Mouse (Mus musculus): ENCODE measurements around the gene Sugp2. TPM values are rescaled to one million over a fixed set of nuclear protein-coding genes. Genes with fewer than 3 reads are reported as not detected.
"Not testable (repeated sequence)": the region's sequence is repeated elsewhere in the genome, so short reads cannot be mapped to it uniquely, and the experiment has no call there.

Sugp2 gene
- total RNA-seq (2021): 100 to 1,000 TPM; 112 to 123 TPM
- long read RNA-seq, full-length matches to known transcripts: 71 of 123 reads
- long read RNA-seq, partial matches to known transcripts: 18 of 123 reads
- long read RNA-seq, other reads (novel, unspliced or antisense): 34 of 123 reads

DNA sequence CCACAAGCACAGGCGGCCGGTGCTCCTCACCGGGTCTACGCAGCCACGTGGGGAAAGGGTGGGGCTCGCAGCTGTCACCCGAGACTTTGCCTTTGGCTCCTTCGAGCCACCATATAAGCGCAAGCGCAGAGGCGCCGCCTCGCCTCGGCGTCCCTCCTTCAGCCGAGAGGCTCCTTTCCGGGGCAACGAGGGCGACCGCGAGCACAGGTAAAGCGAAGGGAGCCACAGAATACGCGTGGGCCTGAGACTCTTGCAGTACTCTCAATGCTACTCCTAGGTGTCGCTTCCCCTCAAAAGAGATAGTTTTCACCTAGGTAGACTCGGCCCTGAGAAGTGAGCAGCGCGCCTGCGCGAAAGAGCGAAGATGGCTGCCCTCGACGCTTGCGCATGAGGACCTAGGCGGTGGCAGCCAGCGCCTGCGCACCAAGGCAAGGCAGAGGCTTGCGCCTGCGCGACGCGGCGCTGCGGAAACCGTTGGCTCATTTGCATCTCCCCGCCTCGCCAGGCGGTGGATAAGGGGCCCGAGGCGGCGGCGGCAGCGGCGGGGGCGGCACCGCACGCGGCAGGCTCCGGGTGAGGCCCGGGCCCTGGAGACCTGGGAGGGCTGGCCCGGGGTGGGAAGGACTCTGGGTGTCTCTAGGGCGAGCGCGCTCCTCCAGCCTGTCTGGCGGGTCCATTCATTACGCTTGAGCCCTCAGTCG lies at the start of gene Sugp2, which contains the start of gene Armc6:
Gene Sugp2, plus strand, starts transcription at position 147 of the 701 bp plus-strand sequence.
Gene Armc6, minus strand, starts transcription at position 387 of the 701 bp plus-strand sequence.
- DNase-seq (ENCODE audit: low spot score in 2 of 2): peak; percentile 94 to 97

DNA sequence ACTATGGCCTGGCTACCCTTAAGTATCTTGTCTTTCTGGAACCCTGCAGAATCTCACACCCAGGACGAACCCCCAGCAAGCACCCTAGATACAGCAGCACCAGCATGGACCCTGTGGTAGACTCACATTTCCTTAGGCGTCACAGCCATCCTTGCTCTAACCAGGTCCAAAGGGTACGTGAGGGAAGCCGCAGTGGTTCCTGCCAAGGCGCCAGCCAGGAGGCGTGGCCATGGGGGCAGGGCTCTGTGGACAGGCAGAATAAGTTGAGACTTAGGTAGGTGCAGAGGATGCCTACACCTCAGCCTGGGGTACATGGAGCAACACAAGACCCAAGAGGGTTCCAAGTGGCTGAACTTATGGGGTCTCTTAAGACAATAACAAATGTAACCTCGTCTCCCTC lies 45.3 kb upstream of the Sugp2 start:
- no peak for DNase-seq (ENCODE audit: low spot score in 2 of 2)

DNA sequence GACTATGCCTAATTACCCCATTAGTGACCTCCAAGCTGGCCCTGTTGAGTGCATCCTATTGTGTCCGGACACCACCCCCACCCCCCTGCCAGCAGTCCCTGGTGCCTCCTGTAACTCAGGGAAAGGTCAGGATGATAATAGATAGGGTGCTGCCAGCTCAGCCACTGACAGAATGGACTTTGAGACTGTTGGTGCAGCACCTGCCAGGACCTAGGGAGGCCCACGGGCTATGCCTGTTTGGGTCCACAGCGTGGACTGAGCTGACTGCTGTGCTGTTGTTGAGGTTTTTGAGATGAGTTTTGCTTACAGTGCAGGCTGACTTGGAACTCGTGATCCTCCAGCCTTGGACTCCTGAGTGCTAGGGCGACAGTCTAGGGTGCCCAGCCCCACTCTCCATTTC lies 40.8 kb upstream of the Sugp2 start:
- no peak for DNase-seq (ENCODE audit: low spot score in 2 of 2)

DNA sequence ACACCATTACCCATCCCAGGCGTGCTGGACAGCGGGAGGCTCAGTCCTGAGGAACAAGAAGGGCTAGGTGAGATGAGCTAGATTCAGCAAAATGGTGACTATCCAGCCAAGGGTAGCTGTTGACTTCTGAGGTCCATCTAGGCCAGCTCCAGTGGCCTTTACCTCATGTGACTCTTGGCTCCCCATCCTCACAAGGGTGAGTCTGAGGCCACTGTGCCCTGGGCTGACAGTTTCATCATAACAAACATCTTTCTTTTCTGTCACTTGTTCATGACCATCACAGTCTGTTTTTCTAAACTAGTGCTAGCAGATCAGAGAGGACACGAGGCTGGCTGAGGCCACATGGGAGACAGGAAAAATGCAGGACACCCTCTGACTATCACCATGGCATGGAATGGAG lies 39.8 kb upstream of the Sugp2 start:
- DNase-seq (ENCODE audit: low spot score in 2 of 2): no peak

DNA sequence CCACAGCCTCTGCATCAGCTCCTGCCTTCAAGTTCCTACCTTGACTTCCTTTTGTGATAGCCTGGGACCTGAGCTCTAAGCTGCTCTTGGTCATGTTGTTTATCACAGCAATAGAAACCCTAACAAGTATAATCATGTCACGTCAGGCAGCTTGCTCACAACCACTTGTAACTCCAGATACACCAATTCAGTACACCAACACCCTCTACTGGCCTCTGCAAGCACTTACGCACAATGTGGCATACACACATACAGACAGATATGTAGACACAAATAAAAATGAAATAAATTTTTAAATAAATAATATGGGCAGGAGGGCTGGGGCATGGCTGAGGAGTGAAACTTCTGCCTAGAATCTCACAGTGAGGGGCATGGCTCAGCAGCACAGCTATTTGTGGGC lies 38.3 kb upstream of the Sugp2 start:
- DNase-seq (ENCODE audit: low spot score in 2 of 2): no peak

DNA sequence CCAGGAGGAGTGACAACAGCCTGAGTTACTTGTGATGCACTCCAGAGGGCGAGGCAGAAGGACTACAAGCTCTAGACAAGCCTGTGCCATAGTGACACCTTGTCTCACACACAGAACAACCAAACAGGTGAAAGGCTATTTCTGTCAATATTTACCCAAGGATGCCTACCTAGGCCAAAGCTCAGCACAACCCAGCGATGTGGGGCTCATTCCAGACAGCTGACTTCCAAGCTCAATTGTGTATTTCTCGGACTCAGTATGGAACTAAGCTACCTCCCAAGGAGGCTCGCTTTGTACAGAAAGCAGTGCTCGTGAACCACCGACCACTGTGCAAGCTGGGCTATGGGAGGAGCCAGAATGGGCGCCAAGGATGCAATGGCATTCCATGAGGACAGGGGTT lies 36.4 kb upstream of the Sugp2 start:
- no peak for DNase-seq (ENCODE audit: low spot score in 2 of 2)

DNA sequence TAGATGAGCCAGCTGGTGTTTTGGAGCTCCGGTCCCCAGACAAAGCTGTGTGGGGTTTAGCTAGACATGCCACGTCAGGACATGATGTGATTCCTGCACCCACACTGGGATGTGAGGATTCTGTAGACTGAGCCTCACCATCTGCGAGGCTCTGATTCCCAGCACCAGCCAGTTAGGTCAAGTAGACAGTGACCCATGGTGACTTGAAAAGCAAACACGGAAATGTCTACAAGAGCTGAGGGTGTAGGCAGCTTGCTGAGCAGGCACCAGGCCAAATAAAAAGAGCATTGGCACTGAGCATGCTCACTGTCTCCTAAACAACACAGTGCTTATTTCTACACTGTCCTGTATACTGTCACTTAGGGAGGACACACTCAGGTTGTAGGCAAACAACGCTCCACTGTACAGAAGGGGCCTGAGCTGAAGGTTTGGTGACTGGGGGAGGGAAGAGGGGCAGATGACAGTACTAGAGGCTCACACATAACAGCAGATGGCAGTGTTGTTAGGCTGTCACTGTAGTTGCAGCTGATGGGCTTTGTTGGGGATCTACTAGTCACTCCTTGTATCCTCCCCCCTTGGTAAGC lies 33.8 kb upstream of the Sugp2 start:
- peak; percentile 58 to 82 for DNase-seq (ENCODE audit: low spot score in 2 of 2)

DNA sequence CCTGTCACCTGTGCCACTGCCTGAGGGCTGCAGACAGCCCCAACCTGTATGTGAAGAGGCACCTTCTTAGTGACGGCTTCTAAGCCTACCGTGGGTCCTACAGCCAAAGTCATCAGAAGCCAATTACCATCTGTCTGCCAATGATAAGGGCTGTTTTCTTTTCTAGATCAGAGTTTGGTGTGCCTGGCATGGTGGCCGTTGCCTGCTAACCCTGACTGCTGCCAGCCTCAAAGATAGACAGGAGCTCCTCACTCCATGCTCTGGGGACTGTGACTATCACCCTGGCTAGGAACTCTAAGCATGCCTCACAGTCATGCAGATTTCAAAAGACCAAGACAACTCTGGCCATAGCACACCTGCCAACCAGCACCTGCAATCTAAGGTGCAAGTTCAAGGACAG lies 32.6 kb upstream of the Sugp2 start:
- DNase-seq (ENCODE audit: low spot score in 2 of 2): no peak

DNA sequence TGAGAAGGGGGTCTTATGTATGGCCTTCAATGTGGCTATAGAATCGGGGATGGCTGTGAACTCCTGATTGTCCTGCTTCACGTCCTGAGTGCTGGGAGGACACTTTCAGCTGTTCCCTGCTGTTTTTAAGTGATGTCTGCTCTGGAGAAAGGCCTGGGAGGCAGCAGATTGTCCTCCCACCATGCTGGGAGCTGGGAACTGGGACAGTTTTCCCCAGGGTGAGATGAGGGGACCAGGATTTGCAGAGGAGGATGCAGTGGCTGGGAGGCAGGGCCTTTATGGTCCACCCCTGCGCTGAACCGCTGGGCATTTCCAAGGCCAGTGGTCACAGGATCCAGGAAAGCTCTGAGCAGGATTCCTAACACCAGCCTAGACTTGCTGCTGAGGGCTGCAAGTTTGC lies 31.0 kb upstream of the Sugp2 start:
- DNase-seq (ENCODE audit: low spot score in 2 of 2): no peak

DNA sequence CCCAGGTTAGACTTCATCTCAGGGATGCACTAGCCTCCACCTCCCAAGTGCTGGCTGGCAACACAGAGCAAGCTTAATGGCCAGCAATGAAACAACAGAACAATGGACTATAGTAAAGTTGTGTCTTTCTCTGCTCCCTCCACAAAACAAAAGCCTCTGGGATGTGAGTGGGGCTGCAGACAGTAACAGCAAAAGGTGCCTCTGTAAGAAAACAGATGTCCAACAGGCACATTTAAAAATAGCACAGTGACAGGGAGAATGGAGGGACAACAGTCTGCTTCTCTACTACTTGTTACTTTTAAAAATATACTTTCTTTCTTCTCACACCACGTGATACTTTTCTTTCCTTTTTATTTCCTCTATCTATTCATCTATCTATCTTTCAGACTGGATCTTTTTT lies 29.3 kb upstream of the Sugp2 start:
- no peak for DNase-seq (ENCODE audit: low spot score in 2 of 2)

DNA sequence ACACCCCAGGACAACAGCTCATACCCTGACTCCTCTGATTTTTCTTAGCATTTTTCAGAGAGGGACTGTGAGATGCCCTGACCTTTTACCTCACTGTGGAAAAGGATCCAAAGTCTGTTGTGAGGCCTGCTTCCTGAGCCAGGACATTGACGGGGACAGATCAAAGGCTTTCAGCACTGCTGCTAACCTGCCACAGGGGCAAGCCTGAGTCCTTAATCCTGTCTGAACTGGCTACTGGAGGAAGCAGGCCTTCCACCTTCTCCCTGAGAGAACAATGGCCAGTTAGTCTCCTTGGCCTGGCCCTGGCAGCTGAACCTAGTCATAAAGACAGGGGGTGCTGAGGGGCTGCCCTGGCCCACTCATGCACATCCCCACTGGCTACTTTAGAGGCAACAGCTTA lies 25.9 kb upstream of the Sugp2 start:
- no peak for DNase-seq (ENCODE audit: low spot score in 2 of 2)

DNA sequence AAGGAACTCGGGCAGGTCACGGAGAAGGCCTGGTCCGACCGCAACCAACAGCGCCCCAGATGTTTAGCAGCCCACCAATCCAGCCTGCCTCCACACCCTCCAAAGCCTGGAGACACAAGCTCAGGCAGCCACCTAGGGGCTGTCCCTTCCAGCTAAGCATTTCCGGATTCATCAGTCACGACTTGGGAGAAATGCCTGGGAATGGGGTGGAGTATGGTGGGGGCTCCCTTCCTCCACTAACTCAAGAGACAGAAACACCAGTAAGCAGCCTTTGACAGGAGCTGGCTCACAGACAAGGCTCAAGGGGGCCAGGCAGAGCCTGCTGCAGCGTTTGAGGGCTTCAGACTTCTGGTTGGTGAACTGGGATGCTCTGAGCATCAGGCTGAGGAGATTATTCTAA lies 23.5 kb upstream of the Sugp2 start:
- DNase-seq (ENCODE audit: low spot score in 2 of 2): peak; percentile 34 to 35

DNA sequence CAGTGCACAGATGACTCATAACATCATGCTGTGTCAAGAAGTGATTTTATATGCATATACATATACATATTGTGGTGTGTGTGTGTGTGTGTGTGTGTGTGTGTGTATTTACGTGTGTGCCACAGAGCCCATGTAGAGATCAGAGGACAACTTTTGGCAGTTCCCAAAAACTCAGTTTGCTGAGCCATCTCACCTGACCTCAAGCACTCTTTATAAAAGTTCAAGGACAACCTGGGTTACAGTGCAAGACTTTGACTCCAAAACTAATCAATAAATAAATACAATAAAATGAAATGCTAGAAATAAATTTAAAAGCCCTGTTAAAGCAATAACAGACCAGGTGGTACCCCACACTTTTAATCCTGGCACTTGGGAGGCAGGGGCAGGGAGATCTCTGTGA lies 22.8 kb upstream of the Sugp2 start:
- no peak for DNase-seq (ENCODE audit: low spot score in 2 of 2)

DNA sequence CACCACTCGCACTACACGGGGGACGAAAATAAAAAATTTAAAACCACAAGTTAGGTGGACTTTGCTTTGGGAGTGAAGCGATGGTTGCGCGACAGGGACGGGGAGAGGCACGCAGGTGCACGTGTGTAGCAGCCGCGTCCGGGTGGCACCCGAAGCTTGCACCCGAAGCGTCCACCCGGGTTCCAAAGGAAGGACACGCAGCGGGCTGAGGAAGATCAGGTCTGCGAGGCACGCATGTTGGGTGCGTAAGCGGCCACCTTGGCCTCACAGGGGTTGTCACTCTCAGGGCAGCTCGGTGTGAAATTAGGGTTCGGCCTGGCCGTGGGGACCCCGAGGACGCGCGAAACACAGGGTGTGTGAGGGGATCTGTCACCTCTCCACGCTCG lies 22.3 kb upstream of the Sugp2 start:
- no peak for DNase-seq (ENCODE audit: low spot score in 2 of 2)

DNA sequence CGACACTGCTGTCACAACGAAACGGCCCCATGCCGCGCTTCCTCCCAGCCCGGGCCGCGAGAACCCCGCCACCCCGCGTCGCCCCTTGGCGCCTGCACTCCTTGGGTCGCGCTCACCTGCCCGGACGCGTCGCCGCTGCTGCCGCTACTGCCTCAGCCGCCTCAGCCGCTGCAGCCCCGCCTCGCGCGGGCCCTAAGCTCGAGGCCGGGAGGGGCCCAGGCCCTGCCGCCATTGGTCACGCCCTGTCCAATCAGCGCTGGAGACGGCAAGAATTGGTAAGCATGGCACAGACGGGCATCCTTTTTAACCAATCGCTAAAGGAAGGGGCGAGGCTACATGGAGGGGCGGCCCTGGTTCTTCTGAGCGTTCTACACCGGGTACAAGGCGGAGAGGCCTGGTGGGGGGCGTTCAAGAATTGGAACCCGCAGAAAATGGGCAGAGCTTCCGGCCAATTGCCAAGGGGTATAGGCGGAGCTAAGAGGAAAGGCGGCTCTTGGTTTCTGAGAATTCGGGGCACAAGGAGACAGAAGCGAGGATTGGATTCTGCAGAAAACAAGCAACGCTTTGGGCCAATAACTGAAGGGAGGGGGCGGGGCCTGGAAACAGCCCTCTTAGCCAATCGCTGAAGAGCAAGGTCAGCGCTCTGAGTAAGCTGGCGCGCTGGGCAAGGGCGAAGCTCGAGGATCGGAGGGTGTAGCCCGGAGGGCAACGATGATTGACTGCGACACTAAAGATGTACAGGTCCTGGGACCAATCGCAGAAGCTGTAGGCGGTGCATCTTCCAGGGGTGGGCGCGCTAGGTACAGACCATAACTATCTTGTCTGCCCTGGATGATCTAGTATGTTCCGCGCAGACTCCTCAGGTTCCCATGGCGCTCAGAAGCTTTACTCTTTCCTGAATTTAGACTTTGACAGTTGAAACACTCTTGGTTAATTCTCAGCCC lies 21.6 kb upstream of the Sugp2 start, which contains the start of gene Slc25a42:
Gene Slc25a42, minus strand, starts transcription at position 194 of the 944 bp plus-strand sequence.
- peak; percentile 99 for DNase-seq (ENCODE audit: low spot score in 2 of 2)

DNA sequence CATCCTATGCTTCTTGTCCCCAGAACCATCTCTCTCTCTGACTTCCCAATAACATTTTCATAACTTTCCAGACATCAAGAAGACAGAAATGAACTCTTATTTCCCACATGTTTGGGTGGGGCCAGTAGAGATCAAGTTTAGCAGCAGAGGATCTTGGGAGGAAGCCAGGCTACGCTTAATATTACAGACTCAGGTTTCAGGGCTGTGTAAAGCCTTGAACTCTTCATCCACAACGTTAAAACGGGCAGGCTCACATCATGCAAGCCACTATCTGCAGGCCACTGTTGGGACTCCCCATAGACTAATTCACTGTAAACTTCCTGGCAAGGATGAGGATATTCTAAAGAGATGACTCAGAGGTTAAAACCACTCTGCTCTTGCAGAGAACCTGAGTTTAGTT lies 19.6 kb upstream of the Sugp2 start:
- no peak for DNase-seq (ENCODE audit: low spot score in 2 of 2)

DNA sequence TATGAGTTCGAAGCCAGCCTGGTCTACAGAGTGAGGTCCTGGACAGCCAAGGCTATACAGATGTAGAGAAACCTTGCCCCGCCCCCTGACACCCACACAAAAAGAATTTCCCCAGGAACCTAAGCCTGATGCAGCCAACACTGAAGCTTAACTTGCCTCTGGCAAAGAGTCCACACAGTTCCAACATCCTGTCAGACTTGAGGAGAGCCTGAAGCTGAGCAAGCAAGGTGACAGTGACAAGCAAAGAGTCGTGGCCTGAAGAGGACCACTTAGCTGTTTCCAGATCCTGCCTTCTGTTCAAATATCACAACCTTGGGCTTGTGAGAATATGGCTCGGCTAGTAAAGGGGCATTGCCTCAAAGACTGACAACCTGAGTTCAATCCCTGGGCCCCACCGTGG lies 18.9 kb upstream of the Sugp2 start:
- no peak for DNase-seq (ENCODE audit: low spot score in 2 of 2)

DNA sequence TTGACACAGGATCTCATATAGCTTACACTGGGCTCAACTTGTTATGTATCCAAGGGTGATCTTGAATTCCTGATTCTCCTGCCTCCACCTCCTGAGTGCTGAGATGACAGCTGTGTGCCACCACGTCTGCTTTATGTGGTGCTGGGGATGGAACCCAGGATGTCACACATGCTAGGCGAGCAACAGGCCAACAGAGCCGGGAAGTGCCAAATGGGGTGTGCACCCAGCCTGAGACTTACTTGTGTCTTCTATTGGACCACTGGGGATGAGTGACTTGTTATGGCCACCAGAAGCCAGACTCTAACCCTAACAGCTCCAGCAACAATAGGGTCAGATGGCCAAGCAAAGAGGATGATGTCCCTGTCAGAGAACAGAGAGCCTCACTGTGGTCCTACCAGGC lies 17.9 kb upstream of the Sugp2 start:
- not testable (repeated sequence) for DNase-seq (ENCODE audit: low spot score in 2 of 2)

DNA sequence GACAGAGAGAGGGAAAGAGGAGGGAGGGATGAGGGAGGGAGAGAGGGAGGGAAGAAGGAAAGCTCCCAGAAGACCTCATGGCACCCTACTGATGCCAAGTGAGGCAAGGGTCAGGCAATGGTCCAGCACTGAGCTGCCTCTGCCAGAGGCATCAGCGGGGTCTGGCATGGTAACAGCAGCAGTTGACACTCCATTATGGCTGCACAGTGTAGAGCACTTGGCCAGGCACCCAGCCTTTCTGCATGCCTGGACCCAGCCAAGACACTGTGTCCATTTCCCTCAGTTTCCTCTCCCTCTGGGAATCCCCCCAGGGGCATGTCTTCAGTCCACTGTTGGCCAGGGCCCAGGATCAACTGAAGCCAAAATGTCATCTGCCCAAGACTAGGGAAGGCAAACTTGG lies 17.5 kb upstream of the Sugp2 start:
- DNase-seq (ENCODE audit: low spot score in 2 of 2): peak; percentile 72 to 83

DNA sequence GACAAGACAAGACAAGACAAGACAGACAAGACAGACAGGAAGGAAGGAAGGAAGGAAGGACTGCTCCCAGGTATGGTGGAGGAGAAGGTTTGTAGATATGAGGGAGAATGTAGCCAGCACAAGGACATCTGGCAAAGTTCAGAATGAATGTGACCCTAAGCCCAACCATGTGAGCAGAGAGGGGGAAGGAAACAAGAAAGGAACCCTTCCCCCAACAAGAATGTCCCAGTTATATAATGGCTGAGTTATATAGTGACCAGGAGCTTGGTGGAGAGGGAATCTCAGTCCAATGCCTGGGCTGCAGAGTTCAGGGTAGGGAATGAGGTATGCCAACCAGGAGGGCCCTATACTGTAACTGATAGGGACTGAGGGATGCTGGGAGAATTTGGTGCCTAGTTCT lies 16.6 kb upstream of the Sugp2 start:
- no peak for DNase-seq (ENCODE audit: low spot score in 2 of 2)

DNA sequence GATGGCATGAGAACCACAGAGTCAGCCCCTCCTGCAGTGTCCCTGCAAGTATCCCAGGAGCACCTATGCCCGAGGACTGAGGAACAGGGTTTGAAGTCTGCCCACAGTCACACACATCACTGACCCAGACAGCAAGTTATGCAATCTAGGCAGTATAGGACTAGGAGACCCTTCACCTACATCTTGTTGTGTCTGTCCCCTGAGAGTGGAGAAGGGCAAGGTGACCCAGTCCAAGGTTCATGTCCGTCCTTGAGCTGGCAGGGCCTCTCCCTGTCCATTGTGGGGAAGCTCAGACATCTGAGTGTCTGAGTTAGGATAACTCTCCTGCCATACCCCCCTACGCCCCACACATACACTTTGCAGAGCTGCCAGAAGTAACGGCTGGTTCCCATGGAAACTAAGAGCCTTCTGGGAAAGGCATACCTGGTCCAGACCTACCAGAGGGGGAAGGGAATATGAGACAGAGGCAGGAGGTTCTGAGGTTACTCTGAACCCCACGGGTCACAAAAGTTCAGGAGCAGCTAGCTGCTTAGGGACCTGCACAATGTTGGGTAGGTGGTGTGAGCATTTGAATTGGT lies 14.8 kb upstream of the Sugp2 start:
- no peak for DNase-seq (ENCODE audit: low spot score in 2 of 2)
